Mouse (Mus musculus): ENCODE measurements around the gene Tmem106b. TPM values are rescaled to one million over a fixed set of nuclear protein-coding genes. Genes with fewer than 3 reads are reported as not detected.

Tmem106b gene
- polyA plus RNA-seq, 1 experiment from 2014 or later = 39.2 TPM

GRCm38 (mm10) chr6:13062691-13063255 is 6.8 kb upstream of the Tmem106b start:
- no peaks in the 10 kb centered on the region for H3K27me3 ChIP-seq (ENCODE audit: control insufficient read depth, insufficient read depth, low read length)

GRCm38 (mm10) chr6:13070147-13070425 is 527 bp downstream of the Tmem106b start:
- ATAC-seq (replicated peaks; ENCODE audit: insufficient number of reproducible peaks, low FRiP score, low TSS enrichment, low read depth) (no peak), DNase-seq (ENCODE audit: low spot score) (no peak)
- Histone ChIP-seq H3K9ac (replicated peaks; ENCODE audit: low read length) (peak overlapping the region; percentile 87), H3K36me3 (replicated peaks; ENCODE audit: control insufficient read depth, insufficient read depth, low read depth, low read length) (no peaks in the 10 kb centered on the region), H3K4me1 (ENCODE audit: control insufficient read depth, insufficient read depth, low read length) (no peaks in the 10 kb centered on the region), H3K9me3 (replicated peaks; ENCODE audit: control insufficient read depth, low read length) (no peaks in the 10 kb centered on the region), H3K4me2 (ENCODE audit: low read depth, low read length) (peak overlapping the region; percentile 49), H3K4me3 (ENCODE audit: low read depth, low read length) (peak overlapping the region; percentile 85), H3K27me3 (ENCODE audit: control insufficient read depth, insufficient read depth, low read length) (no peaks in the 10 kb centered on the region), H3K27ac (replicated peaks; ENCODE audit: low read depth, low read length) (no peak overlapping the region)
- WGBS = 2% methylated on average over 11 of the region's 11 CpGs

More at GRCm38 (mm10) chr6:13062691-13063255, 6.8 kb upstream of the Tmem106b start:
- Histone ChIP-seq H3K4me3 (ENCODE audit: low read depth, low read length) (no peak overlapping the region), H3K27ac (replicated peaks; ENCODE audit: low read depth, low read length) (no peak overlapping the region), H3K4me1 (ENCODE audit: control insufficient read depth, insufficient read depth, low read length) (no peaks in the 10 kb centered on the region), H3K4me2 (ENCODE audit: low read depth, low read length) (no peak overlapping the region), H3K36me3 (replicated peaks; ENCODE audit: control insufficient read depth, insufficient read depth, low read depth, low read length) (no peaks in the 10 kb centered on the region), H3K9ac (replicated peaks; ENCODE audit: low read length) (no peak overlapping the region), H3K9me3 (replicated peaks; ENCODE audit: control insufficient read depth, low read length) (no peaks in the 10 kb centered on the region)
- 72% methylated on average over 2 of the region's 2 CpGs for WGBS
- DNase-seq (ENCODE audit: low spot score) (no peak), ATAC-seq (replicated peaks; ENCODE audit: insufficient number of reproducible peaks, low FRiP score, low TSS enrichment, low read depth) (no peak)

GRCm38 (mm10) chr6:13070485-13070884 is 926 bp downstream of the Tmem106b start:
- no peaks in the 10 kb centered on the region for H3K4me1 ChIP-seq (ENCODE audit: control insufficient read depth, insufficient read depth, low read length)
- peak overlapping the region; percentile 85 for H3K4me3 ChIP-seq (ENCODE audit: low read depth, low read length)
- WGBS = 57% methylated on average over 4 of the region's 4 CpGs
- H3K36me3 ChIP-seq (replicated peaks; ENCODE audit: control insufficient read depth, insufficient read depth, low read depth, low read length) = no peaks in the 10 kb centered on the region
- H3K27me3 ChIP-seq (ENCODE audit: control insufficient read depth, insufficient read depth, low read length) = no peaks in the 10 kb centered on the region
- ATAC-seq (replicated peaks; ENCODE audit: insufficient number of reproducible peaks, low FRiP score, low TSS enrichment, low read depth) (no peak; the same call in 1 of the 2 replicates), DNase-seq (ENCODE audit: low spot score) (no peak)
- H3K4me2 ChIP-seq (ENCODE audit: low read depth, low read length) = peak overlapping the region; percentile 49
- no peaks in the 10 kb centered on the region for H3K9me3 ChIP-seq (replicated peaks; ENCODE audit: control insufficient read depth, low read length)
- no peak overlapping the region for H3K27ac ChIP-seq (replicated peaks; ENCODE audit: low read depth, low read length)
- peak overlapping the region; percentile 87 for H3K9ac ChIP-seq (replicated peaks; ENCODE audit: low read length)

GRCm38 (mm10) chr6:13073036-13073435 is 3.5 kb downstream of the Tmem106b start:
- 94% methylated on average over 4 of the region's 4 CpGs for WGBS
- no peak for DNase-seq (ENCODE audit: low spot score)
- H3K36me3 ChIP-seq (replicated peaks; ENCODE audit: control insufficient read depth, insufficient read depth, low read depth, low read length) = no peaks in the 10 kb centered on the region

GRCm38 (mm10) chr6:13073876-13074275 is 4.3 kb downstream of the Tmem106b start:
- Histone ChIP-seq H3K9me3 (replicated peaks; ENCODE audit: control insufficient read depth, low read length) (no peaks in the 10 kb centered on the region), H3K4me1 (ENCODE audit: control insufficient read depth, insufficient read depth, low read length) (no peaks in the 10 kb centered on the region), H3K9ac (replicated peaks; ENCODE audit: low read length) (no peak overlapping the region), H3K27me3 (ENCODE audit: control insufficient read depth, insufficient read depth, low read length) (no peaks in the 10 kb centered on the region), H3K36me3 (replicated peaks; ENCODE audit: control insufficient read depth, insufficient read depth, low read depth, low read length) (0 out of 2 replicates have a peak, but pooled peaks cover 2% of the 10 kb centered on the region), H3K27ac (replicated peaks; ENCODE audit: low read depth, low read length) (no peak overlapping the region), H3K4me3 (ENCODE audit: low read depth, low read length) (no peak overlapping the region), H3K4me2 (ENCODE audit: low read depth, low read length) (no peak overlapping the region)
- ATAC-seq (replicated peaks; ENCODE audit: insufficient number of reproducible peaks, low FRiP score, low TSS enrichment, low read depth) = no peak
- 84% methylated on average over 2 of the region's 2 CpGs for WGBS
- DNase-seq (ENCODE audit: low spot score) = no peak

More at GRCm38 (mm10) chr6:13073036-13073435, 3.5 kb downstream of the Tmem106b start:
- Histone ChIP-seq H3K27ac (replicated peaks; ENCODE audit: low read depth, low read length) (no peak overlapping the region), H3K27me3 (ENCODE audit: control insufficient read depth, insufficient read depth, low read length) (no peaks in the 10 kb centered on the region), H3K4me2 (ENCODE audit: low read depth, low read length) (no peak overlapping the region), H3K4me3 (ENCODE audit: low read depth, low read length) (no peak overlapping the region), H3K9me3 (replicated peaks; ENCODE audit: control insufficient read depth, low read length) (no peaks in the 10 kb centered on the region), H3K9ac (replicated peaks; ENCODE audit: low read length) (no peak overlapping the region), H3K4me1 (ENCODE audit: control insufficient read depth, insufficient read depth, low read length) (no peaks in the 10 kb centered on the region)
- ATAC-seq (replicated peaks; ENCODE audit: insufficient number of reproducible peaks, low FRiP score, low TSS enrichment, low read depth) = no peak

- Histone ChIP-seq H3K4me3 (ENCODE audit: low read depth, low read length) (no peak overlapping the region), H3K9ac (replicated peaks; ENCODE audit: low read length) (no peak overlapping the region), H3K9me3 (replicated peaks; ENCODE audit: control insufficient read depth, low read length) (no peaks in the 10 kb centered on the region), H3K4me1 (ENCODE audit: control insufficient read depth, insufficient read depth, low read length) (no peaks in the 10 kb centered on the region), H3K36me3 (replicated peaks; ENCODE audit: control insufficient read depth, insufficient read depth, low read depth, low read length) (peaks cover 2% of the 10 kb centered on the region; the same call in 1 of the 2 replicates), H3K27me3 (ENCODE audit: control insufficient read depth, insufficient read depth, low read length) (no peaks in the 10 kb centered on the region), H3K27ac (replicated peaks; ENCODE audit: low read depth, low read length) (no peak overlapping the region), H3K4me2 (ENCODE audit: low read depth, low read length) (no peak overlapping the region)
- WGBS = 89% methylated on average over 9 of the region's 9 CpGs
- DNase-seq (ENCODE audit: low spot score) = no peak
- no peak for ATAC-seq (replicated peaks; ENCODE audit: insufficient number of reproducible peaks, low FRiP score, low TSS enrichment, low read depth)
Observed at GRCm38 (mm10) chr6:13082881-13083280, 13.3 kb downstream of the Tmem106b start.

- Histone ChIP-seq H3K4me1 (ENCODE audit: control insufficient read depth, insufficient read depth, low read length) (no peaks in the 10 kb centered on the region), H3K9me3 (replicated peaks; ENCODE audit: control insufficient read depth, low read length) (no peaks in the 10 kb centered on the region), H3K9ac (replicated peaks; ENCODE audit: low read length) (no peak overlapping the region), H3K27me3 (ENCODE audit: control insufficient read depth, insufficient read depth, low read length) (no peaks in the 10 kb centered on the region), H3K27ac (replicated peaks; ENCODE audit: low read depth, low read length) (no peak overlapping the region), H3K4me3 (ENCODE audit: low read depth, low read length) (no peak overlapping the region), H3K4me2 (ENCODE audit: low read depth, low read length) (no peak overlapping the region), H3K36me3 (replicated peaks; ENCODE audit: control insufficient read depth, insufficient read depth, low read depth, low read length) (no peaks in the 10 kb centered on the region)
- WGBS = 72% methylated on average over 2 of the region's 2 CpGs
- DNase-seq (ENCODE audit: low spot score) (no peak), ATAC-seq (replicated peaks; ENCODE audit: insufficient number of reproducible peaks, low FRiP score, low TSS enrichment, low read depth) (no peak)
Observed at GRCm38 (mm10) chr6:13096656-13097435, 27.3 kb downstream of the Tmem106b start.

GRCm38 (mm10) chr6:13100137-13100536 is 30.6 kb downstream of the Tmem106b start:
- Histone ChIP-seq H3K9ac (replicated peaks; ENCODE audit: low read length) (no peak overlapping the region), H3K36me3 (replicated peaks; ENCODE audit: control insufficient read depth, insufficient read depth, low read depth, low read length) (no peaks in the 10 kb centered on the region), H3K4me1 (ENCODE audit: control insufficient read depth, insufficient read depth, low read length) (no peaks in the 10 kb centered on the region), H3K4me2 (ENCODE audit: low read depth, low read length) (no peak overlapping the region), H3K4me3 (ENCODE audit: low read depth, low read length) (no peak overlapping the region), H3K27ac (replicated peaks; ENCODE audit: low read depth, low read length) (no peak overlapping the region), H3K27me3 (ENCODE audit: control insufficient read depth, insufficient read depth, low read length) (no peaks in the 10 kb centered on the region), H3K9me3 (replicated peaks; ENCODE audit: control insufficient read depth, low read length) (no peaks in the 10 kb centered on the region)
- ATAC-seq (replicated peaks; ENCODE audit: insufficient number of reproducible peaks, low FRiP score, low TSS enrichment, low read depth) = no peak
- 84% methylated on average over 2 of the region's 2 CpGs for WGBS
- DNase-seq (ENCODE audit: low spot score) = no peak
